Mouse (Mus musculus) embryonic facial prominence, embryonic 10.5 days (tissue): ENCODE measurements around the gene Crtc1. TPM values are rescaled to one million over a fixed set of nuclear protein-coding genes. Genes with fewer than 3 reads are reported as not detected.

ENCODE experiments used
- DNase-seq: peaks from one replicate; pipeline ENCODE4 v3.0.0-alpha.2; 2017; ENCODE audit warnings: low spot score
- H3K27ac ChIP-seq: fragments of 300-500 bp; sonication (generic); replicated peaks from 2 replicates; pipeline ENCODE4 v1.5.1; 2016; ENCODE audit warnings: mild to moderate bottlenecking
- H3K27me3 ChIP-seq: fragments of 300-500 bp; sonication (generic); replicated peaks from 2 replicates; pipeline ENCODE4 v1.6.1; 2016; ENCODE audit warnings: low read depth, mild to moderate bottlenecking; ENCODE audit not compliant: poor library complexity, severe bottlenecking
- H3K36me3 ChIP-seq: fragments of 300-500 bp; sonication (generic); replicated peaks from 2 replicates; pipeline ENCODE4 v1.6.1; 2016; ENCODE audit warnings: mild to moderate bottlenecking, moderate library complexity
- H3K4me1 ChIP-seq: fragments of 300-500 bp; sonication (generic); 2 replicates; pipeline ENCODE4 v1.6.1; 2016
- H3K4me3 ChIP-seq: fragments of 300-500 bp; sonication (generic); 2 replicates; pipeline ENCODE4 v1.5.1; 2016; ENCODE audit warnings: mild to moderate bottlenecking, moderate library complexity
- H3K9me3 ChIP-seq: fragments of 300-500 bp; sonication (generic); 2 replicates; pipeline ENCODE4 v1.6.1; 2016; ENCODE audit warnings: mild to moderate bottlenecking
- WGBS: fragments of 180-500 bp; shearing (Covaris S2); methylation state at CpG from one replicate; pipeline ENCODE4 v1.1.7; 2016; 5-methylcytosine and 5-hydroxymethylcytosine counted together
- polyA plus RNA-seq: library from polyadenylated mRNA; unstranded; fragments of >200 nt; fragmentation: Nextera tagmentation; extraction: Ambion mirVana; gene quantifications from 2 replicates; pipeline ENCODE4 v1.2.1, GENCODE M21; 2016

The Crtc1 gene
- polyA plus RNA-seq, 1 experiment from 2014 or later: 20.6 TPM

DNA sequence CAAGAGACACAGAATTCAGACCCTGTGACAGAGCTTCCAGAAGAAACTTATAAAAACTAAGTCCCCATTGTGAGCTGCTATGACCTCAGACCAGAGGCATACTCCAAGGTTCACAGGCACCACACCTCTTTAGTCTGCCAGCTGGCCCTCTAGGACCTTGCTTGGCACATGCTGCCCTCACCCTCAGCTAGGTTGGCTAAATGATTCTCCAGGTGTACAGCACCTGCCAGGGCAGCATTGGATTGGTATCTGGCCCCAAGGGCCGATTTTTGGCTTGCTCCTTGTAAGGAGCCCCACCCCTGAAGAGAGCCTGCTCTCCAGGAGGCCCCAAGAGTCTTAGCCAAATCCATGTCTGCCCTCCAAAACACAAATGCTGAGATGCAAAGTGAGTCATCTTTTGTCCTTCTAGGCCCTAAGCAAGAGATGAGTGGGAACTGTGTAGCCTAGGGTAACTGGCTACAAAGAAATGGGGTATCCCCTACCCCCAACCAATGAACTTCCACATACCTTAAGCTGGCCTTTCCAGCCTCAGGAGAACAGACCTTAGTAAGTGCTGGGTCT is 91.4 kb downstream of the Crtc1 start:
- H3K27me3 ChIP-seq: no peaks in the 10 kb centered on the region
- H3K27ac ChIP-seq: no peak overlapping the region
- WGBS: 89% methylated on average over 1 of the region's 1 CpGs
- peaks cover 80% of the 10 kb centered on the region for H3K36me3 ChIP-seq
- no peak for DNase-seq
- no peak overlapping the region for H3K4me3 ChIP-seq
- peaks cover 60% of the 10 kb centered on the region for H3K4me1 ChIP-seq
- H3K9me3 ChIP-seq: no peaks in the 10 kb centered on the region

GRCm38 (mm10) chr8:70347443-70347842 is 91.9 kb downstream of the Crtc1 start:
- Histone ChIP-seq H3K27ac (no peak overlapping the region), H3K4me1 (peaks cover 61% of the 10 kb centered on the region), H3K9me3 (no peaks in the 10 kb centered on the region), H3K36me3 (peaks cover 85% of the 10 kb centered on the region), H3K27me3 (no peaks in the 10 kb centered on the region), H3K4me3 (no peak overlapping the region)
- no peak for DNase-seq
- whole genome bisulfite sequencing: 86% methylated on average over 4 of the region's 4 CpGs

DNA sequence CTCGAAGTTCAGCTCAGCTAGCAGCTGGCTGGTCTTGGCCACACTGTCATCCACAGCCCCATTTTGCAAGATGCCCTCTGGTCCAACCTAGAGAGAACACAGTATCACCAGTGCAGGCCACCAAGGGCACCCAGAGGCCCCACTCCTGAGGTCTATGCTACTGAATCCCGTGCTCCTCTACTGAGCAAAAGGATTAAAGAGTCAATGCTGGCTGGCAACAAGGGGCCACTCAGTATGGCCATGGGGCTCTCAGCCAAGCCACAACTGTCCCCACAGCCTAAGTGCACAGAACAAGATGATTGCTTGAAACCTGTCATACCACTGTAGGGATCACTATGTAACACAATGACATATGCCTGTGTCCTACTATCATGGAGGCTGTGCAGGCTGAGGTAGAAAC is 95.1 kb downstream of the Crtc1 start:
- WGBS: 85% methylated on average over 2 of the region's 2 CpGs
- Histone ChIP-seq H3K27ac (no peak overlapping the region), H3K4me1 (peaks cover 30% of the 10 kb centered on the region), H3K27me3 (no peaks in the 10 kb centered on the region), H3K4me3 (no peak overlapping the region), H3K9me3 (no peaks in the 10 kb centered on the region), H3K36me3 (peaks cover 92% of the 10 kb centered on the region)
- no peak for DNase-seq

GRCm38 (mm10) chr8:70343696-70344095 is 95.7 kb downstream of the Crtc1 start:
- peaks cover 92% of the 10 kb centered on the region for H3K36me3 ChIP-seq
- H3K4me1 ChIP-seq: peaks cover 24% of the 10 kb centered on the region
- H3K27ac ChIP-seq: no peak overlapping the region
- peak; percentile 60 for DNase-seq
- H3K27me3 ChIP-seq: no peaks in the 10 kb centered on the region
- H3K9me3 ChIP-seq: no peaks in the 10 kb centered on the region
- WGBS: 59% methylated on average over 6 of the region's 6 CpGs
- H3K4me3 ChIP-seq: no peak overlapping the region

GRCm38 (mm10) chr8:70343076-70343475 is 96.3 kb downstream of the Crtc1 start:
- Histone ChIP-seq H3K27ac (no peak overlapping the region), H3K27me3 (no peaks in the 10 kb centered on the region), H3K9me3 (no peaks in the 10 kb centered on the region), H3K4me3 (no peak overlapping the region), H3K4me1 (peaks cover 18% of the 10 kb centered on the region), H3K36me3 (peaks cover 92% of the 10 kb centered on the region)
- peak; percentile 41 for DNase-seq
- 60% methylated on average over 7 of the region's 7 CpGs for WGBS

DNA sequence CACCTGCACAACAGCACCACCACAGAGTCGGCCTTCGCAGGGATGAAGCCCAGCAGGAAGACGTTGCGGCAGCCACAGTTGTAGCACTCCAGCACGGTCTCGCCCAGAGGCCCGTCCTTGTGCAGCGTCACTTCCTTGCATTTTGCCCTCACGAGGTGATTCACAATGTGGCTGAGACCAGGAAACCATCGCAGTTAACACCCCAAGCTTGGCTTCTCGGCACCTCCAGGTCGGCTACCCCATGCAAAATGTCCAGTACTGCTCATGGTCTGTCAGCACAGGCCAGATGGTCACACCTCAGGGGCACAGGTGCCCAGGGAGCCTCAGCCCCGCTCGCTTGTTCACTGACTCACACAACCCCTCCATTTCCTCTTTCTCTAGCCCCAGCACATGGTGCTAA is 97.4 kb downstream of the Crtc1 start:
- Histone ChIP-seq H3K9me3 (no peaks in the 10 kb centered on the region), H3K4me1 (peaks cover 18% of the 10 kb centered on the region), H3K36me3 (peaks cover 92% of the 10 kb centered on the region), H3K27ac (no peak overlapping the region), H3K4me3 (no peak overlapping the region), H3K27me3 (no peaks in the 10 kb centered on the region)
- DNase-seq: no peak
- 93% methylated on average over 14 of the region's 14 CpGs for WGBS

GRCm38 (mm10) chr8:70340659-70341058 is 98.7 kb downstream of the Crtc1 start:
- H3K36me3 ChIP-seq: peaks cover 93% of the 10 kb centered on the region
- no peaks in the 10 kb centered on the region for H3K27me3 ChIP-seq
- H3K27ac ChIP-seq: no peak overlapping the region
- H3K4me1 ChIP-seq: peaks cover 18% of the 10 kb centered on the region
- H3K9me3 ChIP-seq: no peaks in the 10 kb centered on the region
- DNase-seq: no peak
- no peak overlapping the region for H3K4me3 ChIP-seq
- WGBS: 89% methylated on average over 7 of the region's 7 CpGs

- H3K4me1 ChIP-seq: peaks cover 12% of the 10 kb centered on the region
- H3K27ac ChIP-seq: no peak overlapping the region
- peaks cover 100% of the 10 kb centered on the region for H3K36me3 ChIP-seq
- DNase-seq: no peak
- H3K27me3 ChIP-seq: no peaks in the 10 kb centered on the region
- no peak overlapping the region for H3K4me3 ChIP-seq
- WGBS: 92% methylated on average over 7 of the region's 7 CpGs
- no peaks in the 10 kb centered on the region for H3K9me3 ChIP-seq
Observed at GRCm38 (mm10) chr8:70338931-70339330, 100.4 kb downstream of the Crtc1 start.

DNA sequence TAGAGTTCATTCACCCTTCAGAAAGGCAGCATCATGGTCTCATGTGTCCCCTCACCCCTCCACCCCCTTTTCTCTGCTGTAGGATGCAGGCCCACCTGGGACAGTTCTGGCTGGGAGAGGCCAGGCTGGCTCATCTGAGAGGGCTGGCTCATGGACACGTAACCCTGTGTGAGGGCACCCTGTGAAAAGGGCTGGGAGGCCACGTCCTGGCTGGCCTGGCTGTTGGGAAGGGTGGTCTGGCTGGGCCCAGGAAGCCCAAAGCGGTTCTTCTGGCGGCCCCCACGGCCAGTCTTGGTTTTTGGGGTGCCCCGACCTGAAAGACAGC is 106.5 kb downstream of the Crtc1 start:
- peaks cover 80% of the 10 kb centered on the region for H3K36me3 ChIP-seq
- no peak overlapping the region for H3K4me3 ChIP-seq
- WGBS: 95% methylated on average over 6 of the region's 6 CpGs
- peaks cover 28% of the 10 kb centered on the region for H3K27me3 ChIP-seq
- H3K9me3 ChIP-seq: 0 out of 2 replicates have a peak, but pooled peaks cover under 1% of the 10 kb centered on the region
- no peak for DNase-seq
- peaks cover 34% of the 10 kb centered on the region for H3K4me1 ChIP-seq
- H3K27ac ChIP-seq: no peak overlapping the region

Other genes with a start within 250 kb of the Crtc1 start
- 2.6 and 2.9 TPM in 2 replicates for gene Slc25a42, start 227.3 kb downstream of the Crtc1 start, polyA plus RNA-seq
- 47.0 and 50.8 TPM in 2 replicates for gene Sugp2, start 205.4 kb downstream of the Crtc1 start, polyA plus RNA-seq
- gene Armc6, start 205.1 kb downstream of the Crtc1 start, polyA plus RNA-seq: 30.8 and 31.9 TPM in 2 replicates
- gene Homer3, start 156.8 kb downstream of the Crtc1 start, polyA plus RNA-seq: 121 and 130 TPM in 2 replicates
- gene Ddx49, start 137.1 kb downstream of the Crtc1 start, polyA plus RNA-seq: 51.0 and 58.1 TPM in 2 replicates
- gene Cope, start 137.1 kb downstream of the Crtc1 start, polyA plus RNA-seq: 293 and 297 TPM in 2 replicates
- gene Cers1, start 123.8 kb downstream of the Crtc1 start, polyA plus RNA-seq: 2.3 and 4.1 TPM in 2 replicates
- 5.6 and 5.7 TPM in 2 replicates for gene Gdf1, start 109.8 kb downstream of the Crtc1 start, polyA plus RNA-seq
- gene Upf1, start 86.3 kb downstream of the Crtc1 start, polyA plus RNA-seq: 21.9 and 22.1 TPM in 2 replicates
- 0.19 and 0.37 TPM in 2 replicates for gene Comp, start 66.0 kb downstream of the Crtc1 start, polyA plus RNA-seq
- gene Klhl26, start 37.4 kb upstream of the Crtc1 start, polyA plus RNA-seq: 22.4 and 24.1 TPM in 2 replicates
- 28.3 and 29.4 TPM in 2 replicates for gene Tmem59l, start 47.8 kb upstream of the Crtc1 start, polyA plus RNA-seq
- 103 and 116 TPM in 2 replicates for gene Crlf1, start 53.6 kb upstream of the Crtc1 start, polyA plus RNA-seq
- 118 and 138 TPM in 2 replicates for gene Rex1bd, start 67.2 kb upstream of the Crtc1 start, polyA plus RNA-seq
- 908 and 951 TPM in 2 replicates for gene Uba52, start 71.2 kb upstream of the Crtc1 start, polyA plus RNA-seq
- 278 and 285 TPM in 2 replicates for gene Fkbp8, start 88.1 kb upstream of the Crtc1 start, polyA plus RNA-seq
- 49.7 and 51.0 TPM in 2 replicates for gene Kxd1, start 88.4 kb upstream of the Crtc1 start, polyA plus RNA-seq
- 20.8 and 21.1 TPM in 2 replicates for gene Ell, start 99.9 kb upstream of the Crtc1 start, polyA plus RNA-seq
- gene Isyna1, start 154.8 kb upstream of the Crtc1 start, polyA plus RNA-seq: 184 and 187 TPM in 2 replicates
- gene Ssbp4, start 169.3 kb upstream of the Crtc1 start, polyA plus RNA-seq: 105 and 109 TPM in 2 replicates
- gene Lrrc25, start 176.6 kb upstream of the Crtc1 start, polyA plus RNA-seq: 0.77 and 0.79 TPM in 2 replicates
- gene Gdf15, start 192.9 kb upstream of the Crtc1 start, polyA plus RNA-seq: 0.14 TPM in 1 of 2 replicates, not detected in the other
- 51.8 and 52.7 TPM in 2 replicates for gene Pgpep1, start 220.8 kb upstream of the Crtc1 start, polyA plus RNA-seq
- 347 and 351 TPM in 2 replicates for gene Lsm4, start 233.7 kb upstream of the Crtc1 start, polyA plus RNA-seq